Mouse (Mus musculus): Measurements from ENCODE around the gene Arid4b. TPM values are rescaled to one million over a fixed set of nuclear protein-coding genes. Genes with fewer than 3 reads are reported as not detected.
"Not testable (repeated sequence)": the region's sequence is repeated elsewhere in the genome, so short reads cannot be mapped to it uniquely, and the experiment has no call there.

Gene Arid4b
- total and polyA plus RNA-seq, 2 experiments from 2014 or later: 21.9 to 30.9 TPM

DNA sequence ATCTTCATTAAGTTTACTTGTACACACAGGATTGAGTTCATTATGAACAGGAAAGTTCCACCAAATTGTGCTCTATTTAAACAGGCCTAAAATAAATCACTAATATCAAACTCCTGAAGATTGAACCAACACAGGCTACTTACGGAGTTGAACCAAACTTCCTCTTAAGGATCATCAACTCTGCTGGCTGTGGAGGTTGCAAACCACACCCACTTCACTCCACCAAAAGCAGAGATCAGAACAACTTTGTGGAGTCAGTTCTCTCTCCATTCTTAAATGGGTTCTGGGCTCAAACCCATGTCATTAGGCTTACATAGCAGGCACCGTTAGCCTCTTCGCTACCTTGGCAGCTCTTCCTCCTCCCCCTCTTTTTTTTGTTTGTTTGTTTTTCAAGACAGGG, 44.2 kb upstream of the Arid4b start:
- Histone ChIP-seq H3K27me3 (ENCODE audit: control insufficient read depth, insufficient read depth, low read length) (no peaks in the 10 kb centered on the region), H3K9me3 (replicated peaks; ENCODE audit: control insufficient read depth, low read length) (no peaks in the 10 kb centered on the region), H3K4me3 (ENCODE audit: low read depth, low read length) (no peak overlapping the region), H3K4me2 (ENCODE audit: low read depth, low read length) (no peak overlapping the region), H3K27ac (ENCODE audit: low read depth) (no peak overlapping the region), H3K4me1 (ENCODE audit: control insufficient read depth, insufficient read depth) (no peaks in the 10 kb centered on the region), H3K36me3 (replicated peaks; ENCODE audit: control insufficient read depth, insufficient read depth, low read length) (peaks cover 19% of the 10 kb centered on the region), H3K9ac (replicated peaks; ENCODE audit: low read depth, low read length) (no peak overlapping the region)
- WGBS: 87% methylated on average over 3 of the region's 3 CpGs
- no peak for DNase-seq (ENCODE audit: low spot score)
- TF ChIP-seq EP300 (IDR thresholded peaks at IDR 0.05; ENCODE audit: low read depth) (no peak), CTCF (IDR thresholded peaks at IDR 0.05; ENCODE audit: low read depth) (no peak)
- no peak for ATAC-seq (ENCODE audit: insufficient read depth, low read depth)

DNA sequence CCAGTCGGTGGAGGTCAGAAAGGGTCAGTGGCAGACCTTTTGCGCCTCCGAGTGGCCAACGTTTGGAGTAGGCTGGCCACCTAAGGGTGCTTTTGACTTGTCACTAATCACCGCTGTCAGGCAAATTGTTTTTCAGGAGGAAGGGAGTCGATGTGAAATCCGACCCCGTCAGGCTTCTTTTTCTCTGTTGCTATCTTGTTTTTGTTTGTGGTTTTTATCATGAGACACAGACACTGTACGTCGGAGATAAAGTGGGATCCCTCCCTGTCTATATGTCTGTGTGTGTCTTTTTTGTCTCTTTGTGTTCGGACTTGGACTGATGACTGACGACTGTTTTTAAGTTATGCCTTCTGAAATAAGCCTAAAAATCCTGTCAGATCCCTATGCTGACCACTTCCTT, 41.6 kb upstream of the Arid4b start:
- H3K4me3 ChIP-seq (ENCODE audit: low read depth, low read length); H3K4me1 ChIP-seq (ENCODE audit: control insufficient read depth, insufficient read depth); H3K9me3 ChIP-seq (replicated peaks; ENCODE audit: control insufficient read depth, low read length); DNase-seq (ENCODE audit: low spot score); H3K4me2 ChIP-seq (ENCODE audit: low read depth, low read length); H3K27me3 ChIP-seq (ENCODE audit: control insufficient read depth, insufficient read depth, low read length); ATAC-seq (ENCODE audit: insufficient read depth, low read depth); H3K27ac ChIP-seq (ENCODE audit: low read depth); H3K9ac ChIP-seq (replicated peaks; ENCODE audit: low read depth, low read length): not testable (repeated sequence)
- WGBS: 46% methylated on average over 9 of the region's 12 CpGs
- peaks cover 17% of the 10 kb centered on the region for H3K36me3 ChIP-seq (replicated peaks; ENCODE audit: control insufficient read depth, insufficient read depth, low read length)

DNA sequence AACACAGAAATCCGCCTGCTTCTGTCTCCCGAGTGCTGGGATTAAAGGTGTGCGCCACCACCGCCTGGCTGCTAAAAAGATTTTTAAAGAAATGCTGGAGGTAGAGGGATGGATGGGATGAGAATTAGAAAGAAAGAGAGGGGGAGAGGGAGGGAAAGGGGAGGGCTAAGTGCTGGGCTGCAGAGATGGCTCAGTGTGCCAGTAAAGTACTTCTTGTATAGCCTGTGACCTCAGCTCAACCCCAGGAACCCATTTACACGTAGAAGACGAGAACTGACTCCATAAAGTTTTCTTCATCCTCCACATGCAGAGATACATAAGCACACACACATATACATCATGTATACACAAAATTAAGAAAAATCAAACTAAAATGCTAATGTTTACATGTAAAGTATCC, 37.5 kb upstream of the Arid4b start:
- Histone ChIP-seq H3K9me3 (replicated peaks; ENCODE audit: control insufficient read depth, low read length) (no peaks in the 10 kb centered on the region), H3K27ac (ENCODE audit: low read depth) (no peak overlapping the region), H3K4me2 (ENCODE audit: low read depth, low read length) (no peak overlapping the region), H3K4me3 (ENCODE audit: low read depth, low read length) (no peak overlapping the region), H3K9ac (replicated peaks; ENCODE audit: low read depth, low read length) (no peak overlapping the region), H3K27me3 (ENCODE audit: control insufficient read depth, insufficient read depth, low read length) (no peaks in the 10 kb centered on the region), H3K36me3 (replicated peaks; ENCODE audit: control insufficient read depth, insufficient read depth, low read length) (peaks cover 29% of the 10 kb centered on the region), H3K4me1 (ENCODE audit: control insufficient read depth, insufficient read depth) (no peaks in the 10 kb centered on the region)
- TF ChIP-seq CTCF (IDR thresholded peaks at IDR 0.05; ENCODE audit: low read depth) (no peak), EP300 (IDR thresholded peaks at IDR 0.05; ENCODE audit: low read depth) (no peak)
- no peak for ATAC-seq (ENCODE audit: insufficient read depth, low read depth)
- no peak for DNase-seq (ENCODE audit: low spot score)
- 88% methylated on average over 6 of the region's 6 CpGs for WGBS

- no peak for TF ChIP-seq EP300 (IDR thresholded peaks at IDR 0.05; ENCODE audit: low read depth)
- TF ChIP-seq CTCF (IDR thresholded peaks at IDR 0.05; ENCODE audit: low read depth): no peak
- Histone ChIP-seq H3K9me3 (replicated peaks; ENCODE audit: control insufficient read depth, low read length) (no peaks in the 10 kb centered on the region), H3K4me2 (ENCODE audit: low read depth, low read length) (no peak overlapping the region), H3K36me3 (replicated peaks; ENCODE audit: control insufficient read depth, insufficient read depth, low read length) (peaks cover 29% of the 10 kb centered on the region), H3K4me3 (ENCODE audit: low read depth, low read length) (no peak overlapping the region), H3K9ac (replicated peaks; ENCODE audit: low read depth, low read length) (no peak overlapping the region), H3K4me1 (ENCODE audit: control insufficient read depth, insufficient read depth) (no peaks in the 10 kb centered on the region), H3K27me3 (ENCODE audit: control insufficient read depth, insufficient read depth, low read length) (no peaks in the 10 kb centered on the region), H3K27ac (ENCODE audit: low read depth) (no peak overlapping the region)
- ATAC-seq (ENCODE audit: insufficient read depth, low read depth) (no peak), DNase-seq (ENCODE audit: low spot score) (no peak)
- 95% methylated on average over 6 of the region's 6 CpGs for WGBS
Measured at GRCm38 (mm10) chr13:14026154-14026820, 36.7 kb upstream of the Arid4b start.

DNA sequence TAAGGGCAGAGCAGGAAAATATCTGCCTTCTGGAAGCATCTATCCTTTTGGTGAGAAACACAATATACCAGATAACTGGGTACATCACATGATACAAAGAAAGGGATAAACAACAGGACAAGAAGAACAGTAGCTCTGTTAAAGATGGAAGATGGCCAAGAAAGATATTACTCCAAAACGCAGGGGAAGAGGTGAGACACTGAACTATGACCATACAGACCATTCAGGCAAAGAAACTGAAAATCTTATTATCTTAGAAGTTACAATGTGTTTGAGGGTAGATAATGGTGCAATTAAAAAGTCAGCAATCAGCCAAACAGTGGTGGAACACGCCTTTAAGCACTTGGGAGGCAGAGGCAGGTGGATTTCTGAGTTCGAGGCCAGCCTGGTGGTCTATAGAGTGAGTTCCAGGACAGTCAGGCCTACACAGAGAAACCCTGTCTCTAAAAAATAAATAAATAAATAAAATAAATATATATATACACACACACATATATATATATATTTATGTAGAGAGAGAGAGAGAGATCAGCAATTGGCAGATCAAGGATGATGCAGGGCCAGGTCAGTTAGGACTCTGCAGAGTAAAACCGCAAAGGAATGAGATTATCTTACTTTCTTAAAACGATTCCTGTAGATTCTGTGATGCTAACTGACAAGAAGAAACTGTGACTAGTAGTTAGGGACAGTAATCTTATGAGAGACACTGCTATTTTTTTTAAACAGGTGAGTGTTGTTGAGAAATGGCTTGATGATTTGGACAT, 29.5 kb upstream of the Arid4b start:
- Histone ChIP-seq H3K4me1 (ENCODE audit: control insufficient read depth, insufficient read depth) (peaks cover 13% of the 10 kb centered on the region), H3K27ac (ENCODE audit: low read depth) (0 out of 2 replicates have a peak overlapping the region, but pooled peaks have one; percentile 20), H3K4me3 (ENCODE audit: low read depth, low read length) (no peak overlapping the region), H3K27me3 (ENCODE audit: control insufficient read depth, insufficient read depth, low read length) (no peaks in the 10 kb centered on the region), H3K9me3 (replicated peaks; ENCODE audit: control insufficient read depth, low read length) (no peaks in the 10 kb centered on the region), H3K9ac (replicated peaks; ENCODE audit: low read depth, low read length) (no peak overlapping the region), H3K4me2 (ENCODE audit: low read depth, low read length) (no peak overlapping the region), H3K36me3 (replicated peaks; ENCODE audit: control insufficient read depth, insufficient read depth, low read length) (peaks cover 5% of the 10 kb centered on the region; the same call in 1 of the 2 replicates)
- WGBS: 73% methylated on average over 5 of the region's 5 CpGs
- DNase-seq (ENCODE audit: low spot score): no peak
- ATAC-seq (ENCODE audit: insufficient read depth, low read depth): no peak
- no peak for TF ChIP-seq EP300 (IDR thresholded peaks at IDR 0.05; ENCODE audit: low read depth)
- TF ChIP-seq CTCF (IDR thresholded peaks at IDR 0.05; ENCODE audit: low read depth): no peak

- peaks cover 2% of the 10 kb centered on the region; the same call in 1 of the 2 replicates for H3K36me3 ChIP-seq (replicated peaks; ENCODE audit: control insufficient read depth, insufficient read depth, low read length)
- no peak for ATAC-seq (ENCODE audit: insufficient read depth, low read depth)
- DNase-seq (ENCODE audit: low spot score): no peak
- H3K4me2 ChIP-seq (ENCODE audit: low read depth, low read length): no peak overlapping the region
- peaks cover 18% of the 10 kb centered on the region for H3K4me1 ChIP-seq (ENCODE audit: control insufficient read depth, insufficient read depth)
- no peak overlapping the region for H3K9ac ChIP-seq (replicated peaks; ENCODE audit: low read depth, low read length)
- no peaks in the 10 kb centered on the region for H3K27me3 ChIP-seq (ENCODE audit: control insufficient read depth, insufficient read depth, low read length)
- TF ChIP-seq CTCF (IDR thresholded peaks at IDR 0.05; ENCODE audit: low read depth) (no peak), EP300 (IDR thresholded peaks at IDR 0.05; ENCODE audit: low read depth) (no peak)
- H3K4me3 ChIP-seq (ENCODE audit: low read depth, low read length): no peak overlapping the region
- peak overlapping the region; percentile 20; the same call in 1 of the 2 replicates for H3K27ac ChIP-seq (ENCODE audit: low read depth)
- no peaks in the 10 kb centered on the region for H3K9me3 ChIP-seq (replicated peaks; ENCODE audit: control insufficient read depth, low read length)
Measured at GRCm38 (mm10) chr13:14034073-14034348, 29.0 kb upstream of the Arid4b start.

DNA sequence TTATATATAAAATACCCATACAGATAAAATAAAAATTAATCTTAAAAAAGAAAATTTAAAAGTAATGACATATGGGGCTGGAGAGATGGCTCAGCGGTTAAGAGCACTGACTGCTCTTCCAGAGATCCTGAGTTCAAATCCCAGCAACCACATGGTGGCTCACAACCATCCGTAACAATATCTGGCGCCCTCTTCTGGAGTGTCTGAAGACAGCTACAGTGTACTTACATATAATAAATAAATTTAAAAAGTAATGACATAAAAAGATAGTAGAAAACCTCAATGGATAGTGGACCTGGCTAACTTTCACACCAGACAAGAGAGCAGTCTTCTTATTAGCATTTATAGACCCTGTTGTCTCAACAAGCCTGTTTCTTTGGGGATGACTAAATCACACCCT, 27.7 kb upstream of the Arid4b start:
- not testable (repeated sequence) for ATAC-seq (ENCODE audit: insufficient read depth, low read depth); H3K36me3 ChIP-seq (replicated peaks; ENCODE audit: control insufficient read depth, insufficient read depth, low read length); H3K9ac ChIP-seq (replicated peaks; ENCODE audit: low read depth, low read length); H3K27ac ChIP-seq (ENCODE audit: low read depth); H3K4me2 ChIP-seq (ENCODE audit: low read depth, low read length); H3K9me3 ChIP-seq (replicated peaks; ENCODE audit: control insufficient read depth, low read length); DNase-seq (ENCODE audit: low spot score); H3K4me3 ChIP-seq (ENCODE audit: low read depth, low read length); H3K27me3 ChIP-seq (ENCODE audit: control insufficient read depth, insufficient read depth, low read length)
- WGBS: 89% methylated on average over 3 of the region's 3 CpGs
- H3K4me1 ChIP-seq (ENCODE audit: control insufficient read depth, insufficient read depth): peaks cover 18% of the 10 kb centered on the region
